Mouse (Mus musculus) stomach, embryonic 15.5 days (tissue): ENCODE measurements around the gene Cxcl17. TPM values are rescaled to one million over a fixed set of nuclear protein-coding genes. Genes with fewer than 3 reads are reported as not detected.

Experiments used
- ATAC-seq: fragments of 200-750 bp; cut with Nextera tagmentation; 2 replicates; pipeline ENCODE4 v1.8.0; 2017; ENCODE audit warnings: low read depth, moderate number of reproducible peaks, moderate TSS enrichment; ENCODE audit not compliant: insufficient read depth, low FRiP score
- H3K27ac ChIP-seq: fragments of 300-500 bp; sonication (generic); 2 replicates; pipeline ENCODE4 v1.5.1; 2015; ENCODE audit warnings: mild to moderate bottlenecking, inconsistent platforms
- H3K27me3 ChIP-seq: fragments of 300-500 bp; sonication (generic); replicated peaks from 2 replicates; pipeline ENCODE4 v1.6.1; 2015; ENCODE audit warnings: inconsistent platforms
- H3K36me3 ChIP-seq: fragments of 300-500 bp; sonication (generic); 2 replicates; pipeline ENCODE4 v1.6.1; 2015; ENCODE audit warnings: inconsistent platforms
- H3K4me1 ChIP-seq: fragments of 300-500 bp; sonication (generic); 2 replicates; pipeline ENCODE4 v1.6.1; 2015; ENCODE audit warnings: inconsistent platforms
- H3K4me2 ChIP-seq: fragments of 300-500 bp; sonication (generic); 2 replicates; pipeline ENCODE4 v1.6.1; 2015; ENCODE audit warnings: mild to moderate bottlenecking, inconsistent platforms
- H3K4me3 ChIP-seq: fragments of 300-500 bp; sonication (generic); replicated peaks from 2 replicates; pipeline ENCODE4 v1.5.1; 2015; ENCODE audit warnings: inconsistent platforms
- H3K9ac ChIP-seq: fragments of 300-500 bp; sonication (generic); 2 replicates; pipeline ENCODE4 v1.6.1; 2015; ENCODE audit warnings: inconsistent platforms
- H3K9me3 ChIP-seq: fragments of 300-500 bp; sonication (generic); 2 replicates; pipeline ENCODE4 v1.6.1; 2016; ENCODE audit warnings: inconsistent platforms
- WGBS: fragments of 180-500 bp; shearing (Covaris S2); methylation state at CpG from one replicate; pipeline ENCODE4 v1.1.7; 2015; 5-methylcytosine and 5-hydroxymethylcytosine counted together
- polyA plus RNA-seq: library from polyadenylated mRNA; unstranded; fragments of >200 nt; fragmentation: Nextera tagmentation; extraction: Ambion mirVana; gene quantifications from 2 replicates; pipeline ENCODE4 v1.2.1, GENCODE M21; 2015

Cxcl17 gene
- polyA plus RNA-seq, 1 experiment from 2014 or later = 0.42 TPM

GRCm38 (mm10) chr7:25387811-25388440 lies 24.8 kb downstream of the Cxcl17 start:
- H3K27ac ChIP-seq = no peak overlapping the region
- ATAC-seq = no peak
- 93% methylated on average over 18 of the region's 18 CpGs for WGBS
- peaks cover 38% of the 10 kb centered on the region for H3K4me1 ChIP-seq
- no peak overlapping the region for H3K9ac ChIP-seq
- no peak overlapping the region for H3K4me2 ChIP-seq
- H3K4me3 ChIP-seq = no peak overlapping the region
- H3K36me3 ChIP-seq = peaks cover 20% of the 10 kb centered on the region
- no peaks in the 10 kb centered on the region for H3K9me3 ChIP-seq
- H3K27me3 ChIP-seq = no peaks in the 10 kb centered on the region

- no peak overlapping the region for H3K4me3 ChIP-seq
- 55% methylated on average over 12 of the region's 12 CpGs for WGBS
- peak; percentile 36; the same call in 1 of the 2 replicates for ATAC-seq
- no peak overlapping the region for H3K4me2 ChIP-seq
- H3K36me3 ChIP-seq = peaks cover 24% of the 10 kb centered on the region
- H3K27ac ChIP-seq = peak overlapping the region; percentile 68
- no peaks in the 10 kb centered on the region for H3K9me3 ChIP-seq
- no peaks in the 10 kb centered on the region for H3K27me3 ChIP-seq
- peaks cover 35% of the 10 kb centered on the region for H3K4me1 ChIP-seq
- no peak overlapping the region for H3K9ac ChIP-seq
Measured at GRCm38 (mm10) chr7:25385850-25386555, 26.7 kb downstream of the Cxcl17 start.

DNA sequence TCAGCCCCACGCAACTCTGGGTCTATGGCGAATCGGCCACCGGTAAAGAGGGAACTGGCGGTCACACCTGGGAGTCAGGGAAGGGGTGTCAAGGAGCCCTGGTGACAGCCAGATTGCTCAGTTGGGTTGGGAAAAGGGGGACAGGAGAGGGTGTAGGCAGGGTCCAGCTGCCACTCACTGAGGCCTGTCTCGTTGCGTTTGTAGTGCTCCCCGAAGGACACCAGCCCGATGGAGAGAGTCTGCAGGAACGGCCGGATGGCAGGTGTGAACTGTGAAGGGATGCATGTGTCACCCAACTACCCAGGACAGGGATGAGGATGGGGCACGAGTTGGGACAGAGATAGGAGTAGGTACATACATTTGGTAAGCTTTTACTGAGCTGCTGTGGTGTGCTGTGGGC lies 27.4 kb downstream of the Cxcl17 start:
- Histone ChIP-seq H3K4me2 (no peak overlapping the region), H3K4me3 (no peak overlapping the region), H3K27me3 (no peaks in the 10 kb centered on the region), H3K27ac (0 out of 2 replicates have a peak overlapping the region, but pooled peaks have one; percentile 68), H3K9me3 (no peaks in the 10 kb centered on the region), H3K36me3 (peaks cover 24% of the 10 kb centered on the region), H3K4me1 (peaks cover 34% of the 10 kb centered on the region), H3K9ac (no peak overlapping the region)
- 91% methylated on average over 12 of the region's 12 CpGs for WGBS
- ATAC-seq = no peak

DNA sequence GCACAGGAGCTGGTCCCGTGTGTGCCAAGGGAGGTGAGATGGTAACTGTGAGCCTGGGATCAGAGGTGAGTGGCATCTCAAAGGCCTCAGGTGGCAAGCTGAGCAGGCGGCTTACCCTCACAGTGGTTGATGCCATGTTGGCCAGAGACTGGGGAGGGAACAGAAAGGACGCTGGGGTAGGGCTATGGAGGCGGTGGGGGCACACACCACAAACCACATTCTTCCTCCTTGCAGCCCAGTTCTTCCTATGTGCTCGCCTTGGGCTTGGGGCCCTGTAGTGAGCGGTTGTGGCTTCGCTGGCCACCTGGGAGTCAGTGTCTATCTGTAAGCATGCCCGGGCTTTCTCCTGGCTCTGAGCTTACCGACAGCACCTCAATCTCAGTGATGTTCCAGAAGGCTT lies 27.9 kb downstream of the Cxcl17 start:
- ATAC-seq = no peak
- 84% methylated on average over 9 of the region's 9 CpGs for WGBS
- peaks cover 34% of the 10 kb centered on the region for H3K4me1 ChIP-seq
- no peaks in the 10 kb centered on the region for H3K27me3 ChIP-seq
- H3K36me3 ChIP-seq = peaks cover 24% of the 10 kb centered on the region
- H3K27ac ChIP-seq = no peak overlapping the region
- H3K9me3 ChIP-seq = no peaks in the 10 kb centered on the region
- no peak overlapping the region for H3K9ac ChIP-seq
- no peak overlapping the region for H3K4me3 ChIP-seq
- H3K4me2 ChIP-seq = no peak overlapping the region

DNA sequence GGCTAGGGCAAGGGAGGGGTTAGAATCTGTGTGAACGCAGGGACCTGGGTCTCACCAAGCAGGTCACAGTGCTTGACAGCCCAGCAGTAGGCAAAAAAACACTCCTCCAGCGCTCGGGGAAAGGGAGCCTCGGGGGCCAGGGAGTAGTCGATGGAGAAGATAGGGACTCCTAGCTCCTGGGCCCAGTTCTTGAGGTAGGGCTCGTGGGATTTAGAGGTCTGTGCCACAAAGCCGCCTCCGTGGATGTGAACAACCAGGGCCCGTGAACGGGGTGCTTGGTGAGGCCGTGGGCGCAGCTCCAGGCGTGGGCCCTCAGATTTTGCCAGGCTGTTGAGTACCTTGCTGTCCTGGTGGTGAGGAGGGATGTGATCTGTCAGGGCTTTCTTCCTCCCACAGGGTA lies 28.4 kb downstream of the Cxcl17 start:
- no peak overlapping the region for H3K9ac ChIP-seq
- H3K4me3 ChIP-seq = no peak overlapping the region
- no peak for ATAC-seq
- no peaks in the 10 kb centered on the region for H3K9me3 ChIP-seq
- H3K4me2 ChIP-seq = no peak overlapping the region
- no peak overlapping the region for H3K27ac ChIP-seq
- peaks cover 24% of the 10 kb centered on the region for H3K36me3 ChIP-seq
- no peaks in the 10 kb centered on the region for H3K27me3 ChIP-seq
- WGBS = 90% methylated on average over 13 of the region's 13 CpGs
- H3K4me1 ChIP-seq = peaks cover 34% of the 10 kb centered on the region

DNA sequence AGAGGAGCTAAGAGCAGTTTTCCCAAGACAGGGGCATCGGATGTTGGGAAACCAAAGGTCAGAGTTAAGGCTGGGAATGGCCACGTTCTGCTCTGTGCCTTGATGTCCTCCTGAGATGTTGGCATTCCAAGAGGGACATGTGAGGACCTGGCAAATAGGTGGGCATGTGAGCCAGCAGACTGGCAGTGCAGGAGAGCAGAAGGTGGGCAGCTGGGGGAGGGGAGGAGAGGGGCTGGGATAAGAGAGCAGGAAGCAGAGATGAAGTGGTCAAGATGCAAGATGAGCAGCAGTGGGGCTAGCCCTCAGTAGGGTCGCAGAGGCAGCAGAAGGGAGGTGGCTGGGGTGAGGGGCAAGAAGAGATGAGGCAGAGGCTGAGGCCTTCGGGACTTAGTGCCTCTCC lies 28.8 kb downstream of the Cxcl17 start:
- no peak overlapping the region for H3K27ac ChIP-seq
- peaks cover 34% of the 10 kb centered on the region for H3K4me1 ChIP-seq
- H3K4me2 ChIP-seq = no peak overlapping the region
- peaks cover 24% of the 10 kb centered on the region for H3K36me3 ChIP-seq
- H3K4me3 ChIP-seq = no peak overlapping the region
- no peaks in the 10 kb centered on the region for H3K9me3 ChIP-seq
- WGBS = 82% methylated on average over 4 of the region's 4 CpGs
- ATAC-seq = no peak
- no peaks in the 10 kb centered on the region for H3K27me3 ChIP-seq
- H3K9ac ChIP-seq = no peak overlapping the region

DNA sequence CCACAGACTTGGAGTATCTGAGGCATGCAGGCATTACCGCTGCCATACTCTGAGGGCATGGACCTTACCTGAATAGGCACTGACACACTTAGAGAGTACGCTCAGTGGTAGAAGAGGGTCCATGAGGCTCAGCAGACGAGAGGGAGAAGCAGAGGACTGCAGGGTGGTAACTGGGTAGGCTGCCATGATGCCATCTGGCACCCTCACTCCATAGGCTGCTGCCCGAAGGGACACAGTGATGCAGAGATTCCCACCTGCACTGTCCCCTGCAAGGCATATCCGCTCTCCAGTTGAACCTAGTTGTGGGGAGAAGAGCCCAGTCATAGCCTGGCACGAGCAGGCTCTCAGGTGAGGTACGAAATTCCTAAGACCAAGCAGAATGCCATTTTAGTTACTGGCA lies 29.3 kb downstream of the Cxcl17 start:
- WGBS = 90% methylated on average over 7 of the region's 7 CpGs
- Histone ChIP-seq H3K27ac (no peak overlapping the region), H3K36me3 (peaks cover 24% of the 10 kb centered on the region), H3K4me3 (no peak overlapping the region), H3K9me3 (no peaks in the 10 kb centered on the region), H3K27me3 (no peaks in the 10 kb centered on the region), H3K4me1 (peaks cover 34% of the 10 kb centered on the region), H3K4me2 (no peak overlapping the region), H3K9ac (no peak overlapping the region)
- ATAC-seq = no peak

DNA sequence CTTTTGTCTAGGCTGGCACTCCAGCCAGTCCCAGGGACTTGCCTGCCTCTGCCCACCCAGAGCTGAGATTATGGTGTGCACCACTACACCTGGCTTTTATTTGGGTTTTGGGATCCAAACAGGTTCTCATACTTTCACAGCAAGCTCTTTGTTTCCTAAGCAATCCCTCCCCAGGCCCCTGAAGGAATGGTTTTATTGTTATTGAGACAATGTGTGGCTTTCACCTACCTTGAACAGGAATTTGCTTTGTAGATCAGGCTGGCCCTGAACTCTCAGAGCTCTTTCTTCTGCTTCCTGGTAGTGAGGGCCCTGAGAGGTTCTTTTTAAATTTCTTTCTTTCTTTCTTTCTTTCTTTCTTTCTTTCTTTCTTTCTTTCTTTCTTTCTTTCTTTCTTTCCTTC lies 30.1 kb downstream of the Cxcl17 start:
- peaks cover 34% of the 10 kb centered on the region for H3K4me1 ChIP-seq
- H3K4me3 ChIP-seq = no peak overlapping the region
- no peak for ATAC-seq
- no peaks in the 10 kb centered on the region for H3K9me3 ChIP-seq
- H3K36me3 ChIP-seq = peaks cover 21% of the 10 kb centered on the region
- H3K27me3 ChIP-seq = no peaks in the 10 kb centered on the region
- H3K9ac ChIP-seq = no peak overlapping the region
- no peak overlapping the region for H3K4me2 ChIP-seq
- H3K27ac ChIP-seq = no peak overlapping the region

DNA sequence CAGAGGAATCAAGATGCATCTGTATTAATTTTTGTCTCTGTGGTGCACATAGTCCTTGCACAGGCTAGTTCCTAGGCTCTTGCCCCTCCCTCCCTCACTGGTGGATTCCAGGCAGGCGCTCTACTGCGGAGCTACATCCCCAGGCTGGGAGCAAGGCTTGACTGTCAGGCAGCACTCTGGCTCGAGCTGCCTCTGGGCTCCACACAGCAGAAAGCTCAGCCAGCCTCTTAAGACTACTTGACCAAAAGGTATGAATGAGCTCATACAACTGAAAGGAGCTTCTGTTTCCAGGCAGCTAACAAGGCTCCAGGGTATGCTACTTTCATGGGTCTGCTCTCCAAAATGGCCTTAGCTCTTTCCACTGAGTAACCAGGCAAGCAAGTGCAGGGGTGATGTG lies 31.4 kb downstream of the Cxcl17 start:
- 67% methylated on average over 3 of the region's 3 CpGs for WGBS

DNA sequence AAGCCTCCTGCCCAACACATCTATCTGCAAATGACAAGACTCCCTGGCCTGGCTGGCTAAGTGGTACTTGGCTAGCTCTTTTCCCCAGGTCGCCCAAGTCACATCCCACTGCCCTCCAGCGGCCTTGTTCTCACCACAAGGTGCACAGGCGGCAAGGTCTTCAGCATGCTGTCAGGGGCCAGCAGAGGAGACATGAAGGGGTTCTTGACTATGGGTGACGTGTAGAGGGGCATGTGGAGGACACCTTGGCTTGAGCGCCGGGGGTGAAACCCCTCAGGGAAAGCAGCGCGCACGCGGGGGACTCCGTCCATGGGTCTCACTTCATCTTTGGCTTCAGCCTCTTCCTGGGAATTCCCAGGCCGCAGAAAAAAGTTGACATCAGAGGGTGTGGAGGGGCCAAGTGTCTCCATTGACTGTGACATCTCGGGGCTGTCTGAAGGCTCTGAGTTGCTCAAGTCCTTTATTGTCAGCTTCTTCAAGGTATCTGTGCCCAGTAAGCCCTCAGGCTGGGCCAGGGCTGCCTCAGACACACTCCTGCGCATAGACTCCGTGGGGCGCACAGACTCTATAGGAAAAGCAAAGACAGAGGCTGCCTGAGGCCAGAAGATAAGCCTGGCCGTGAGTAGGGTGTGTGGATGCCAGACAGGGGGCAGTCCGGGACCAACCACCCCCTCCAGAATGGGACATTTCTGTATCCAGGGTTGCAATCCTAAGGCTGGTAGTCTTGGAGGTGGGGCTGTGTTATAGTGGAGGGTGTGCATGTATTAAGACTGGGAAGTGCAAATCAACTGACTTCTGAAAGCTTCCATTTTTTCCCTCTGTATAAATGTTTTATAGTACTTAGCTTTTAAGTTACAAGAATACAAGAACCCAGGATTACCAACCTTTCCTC lies 32.0 kb downstream of the Cxcl17 start:
- no peaks in the 10 kb centered on the region for H3K9me3 ChIP-seq
- WGBS = 67% methylated on average over 18 of the region's 18 CpGs
- no peak overlapping the region for H3K9ac ChIP-seq
- H3K4me1 ChIP-seq = peaks cover 23% of the 10 kb centered on the region
- H3K4me3 ChIP-seq = no peak overlapping the region
- H3K4me2 ChIP-seq = peak overlapping the region; percentile 77
- peaks cover 16% of the 10 kb centered on the region for H3K36me3 ChIP-seq
- no peak overlapping the region for H3K27ac ChIP-seq
- H3K27me3 ChIP-seq = no peaks in the 10 kb centered on the region
- ATAC-seq = no peak

More for the DNA sequence above, 31.4 kb downstream of the Cxcl17 start:
- no peak for ATAC-seq
- H3K9me3 ChIP-seq = no peaks in the 10 kb centered on the region
- no peak overlapping the region for H3K9ac ChIP-seq
- no peak overlapping the region for H3K4me2 ChIP-seq
- H3K27ac ChIP-seq = no peak overlapping the region
- peaks cover 29% of the 10 kb centered on the region for H3K4me1 ChIP-seq
- peaks cover 16% of the 10 kb centered on the region for H3K36me3 ChIP-seq
- H3K4me3 ChIP-seq = no peak overlapping the region
- H3K27me3 ChIP-seq = no peaks in the 10 kb centered on the region

- Histone ChIP-seq H3K4me2 (peak overlapping the region; percentile 77), H3K36me3 (peaks cover 9% of the 10 kb centered on the region; the same call in 1 of the 2 replicates), H3K27me3 (no peaks in the 10 kb centered on the region), H3K9me3 (no peaks in the 10 kb centered on the region), H3K27ac (peak overlapping the region; percentile 49), H3K4me1 (peaks cover 18% of the 10 kb centered on the region), H3K4me3 (peak overlapping the region; percentile 38), H3K9ac (no peak overlapping the region)
- peak; percentile 53 for ATAC-seq
- 4% methylated on average over 42 of the region's 42 CpGs for WGBS
Measured at GRCm38 (mm10) chr7:25379551-25380351, 32.9 kb downstream of the Cxcl17 start.
